Mouse (Mus musculus) stomach, embryonic 15.5 days (tissue): ENCODE measurements around the gene Auh. TPM values are rescaled to one million over a fixed set of nuclear protein-coding genes. Genes with fewer than 3 reads are reported as not detected.

Experiments used
- ATAC-seq: fragments of 200-750 bp; cut with Nextera tagmentation; 2 replicates; pipeline ENCODE4 v1.8.0; 2017; ENCODE audit warnings: low read depth, moderate number of reproducible peaks, moderate TSS enrichment; ENCODE audit not compliant: insufficient read depth, low FRiP score
- H3K27ac ChIP-seq: fragments of 300-500 bp; sonication (generic); 2 replicates; pipeline ENCODE4 v1.5.1; 2015; ENCODE audit warnings: mild to moderate bottlenecking, inconsistent platforms
- H3K27me3 ChIP-seq: fragments of 300-500 bp; sonication (generic); replicated peaks from 2 replicates; pipeline ENCODE4 v1.6.1; 2015; ENCODE audit warnings: inconsistent platforms
- H3K36me3 ChIP-seq: fragments of 300-500 bp; sonication (generic); 2 replicates; pipeline ENCODE4 v1.6.1; 2015; ENCODE audit warnings: inconsistent platforms
- H3K4me1 ChIP-seq: fragments of 300-500 bp; sonication (generic); 2 replicates; pipeline ENCODE4 v1.6.1; 2015; ENCODE audit warnings: inconsistent platforms
- H3K4me2 ChIP-seq: fragments of 300-500 bp; sonication (generic); 2 replicates; pipeline ENCODE4 v1.6.1; 2015; ENCODE audit warnings: mild to moderate bottlenecking, inconsistent platforms
- H3K4me3 ChIP-seq: fragments of 300-500 bp; sonication (generic); replicated peaks from 2 replicates; pipeline ENCODE4 v1.5.1; 2015; ENCODE audit warnings: inconsistent platforms
- H3K9ac ChIP-seq: fragments of 300-500 bp; sonication (generic); 2 replicates; pipeline ENCODE4 v1.6.1; 2015; ENCODE audit warnings: inconsistent platforms
- H3K9me3 ChIP-seq: fragments of 300-500 bp; sonication (generic); 2 replicates; pipeline ENCODE4 v1.6.1; 2016; ENCODE audit warnings: inconsistent platforms
- WGBS: fragments of 180-500 bp; shearing (Covaris S2); methylation state at CpG from one replicate; pipeline ENCODE4 v1.1.7; 2015; 5-methylcytosine and 5-hydroxymethylcytosine counted together
- polyA plus RNA-seq: library from polyadenylated mRNA; unstranded; fragments of >200 nt; fragmentation: Nextera tagmentation; extraction: Ambion mirVana; gene quantifications from 2 replicates; pipeline ENCODE4 v1.2.1, GENCODE M21; 2015

The Auh gene
- polyA plus RNA-seq, 1 experiment from 2014 or later: 43.9 TPM

GRCm38 (mm10) chr13:52897806-52898205 is 31.7 kb downstream of the Auh start:
- H3K27ac ChIP-seq: no peak overlapping the region
- no peak overlapping the region for H3K9ac ChIP-seq
- H3K4me1 ChIP-seq: 0 out of 2 replicates have a peak, but pooled peaks cover 3% of the 10 kb centered on the region
- no peak overlapping the region for H3K4me3 ChIP-seq
- no peaks in the 10 kb centered on the region for H3K27me3 ChIP-seq
- H3K4me2 ChIP-seq: no peak overlapping the region
- ATAC-seq: no peak
- H3K36me3 ChIP-seq: no peaks in the 10 kb centered on the region
- H3K9me3 ChIP-seq: no peaks in the 10 kb centered on the region
- 76% methylated on average over 6 of the region's 6 CpGs for WGBS

- Histone ChIP-seq H3K9me3 (no peaks in the 10 kb centered on the region), H3K27ac (no peak overlapping the region), H3K4me2 (no peak overlapping the region), H3K36me3 (no peaks in the 10 kb centered on the region), H3K4me3 (no peak overlapping the region), H3K9ac (no peak overlapping the region), H3K4me1 (no peaks in the 10 kb centered on the region), H3K27me3 (no peaks in the 10 kb centered on the region)
- WGBS: 88% methylated on average over 1 of the region's 1 CpGs
- ATAC-seq: no peak
These were observed 36.7 kb downstream of the Auh start for GRCm38 (mm10) chr13:52892791-52893190.

- ATAC-seq: peak; percentile 74; the same call in 1 of the 2 replicates
- H3K9ac ChIP-seq: no peak overlapping the region
- H3K4me2 ChIP-seq: no peak overlapping the region
- H3K9me3 ChIP-seq: no peaks in the 10 kb centered on the region
- WGBS: 49% methylated on average over 10 of the region's 10 CpGs
- H3K36me3 ChIP-seq: no peaks in the 10 kb centered on the region
- no peaks in the 10 kb centered on the region for H3K27me3 ChIP-seq
- H3K4me3 ChIP-seq: no peak overlapping the region
- H3K4me1 ChIP-seq: no peaks in the 10 kb centered on the region
- peak overlapping the region; percentile 75 for H3K27ac ChIP-seq
These were observed 37.4 kb downstream of the Auh start for GRCm38 (mm10) chr13:52892065-52892503.

GRCm38 (mm10) chr13:52890313-52890712 is 39.2 kb downstream of the Auh start:
- ATAC-seq: no peak
- no peak overlapping the region for H3K4me3 ChIP-seq
- H3K4me2 ChIP-seq: no peak overlapping the region
- H3K36me3 ChIP-seq: no peaks in the 10 kb centered on the region
- 89% methylated on average over 9 of the region's 9 CpGs for WGBS
- no peaks in the 10 kb centered on the region for H3K4me1 ChIP-seq
- H3K27me3 ChIP-seq: no peaks in the 10 kb centered on the region
- no peak overlapping the region for H3K9ac ChIP-seq
- no peak overlapping the region for H3K27ac ChIP-seq
- H3K9me3 ChIP-seq: no peaks in the 10 kb centered on the region

- WGBS: 88% methylated on average over 7 of the region's 7 CpGs
- Histone ChIP-seq H3K36me3 (no peaks in the 10 kb centered on the region), H3K4me1 (peaks cover 6% of the 10 kb centered on the region; the same call in 1 of the 2 replicates), H3K4me3 (no peak overlapping the region), H3K4me2 (no peak overlapping the region), H3K27me3 (no peaks in the 10 kb centered on the region), H3K27ac (no peak overlapping the region), H3K9ac (no peak overlapping the region), H3K9me3 (no peaks in the 10 kb centered on the region)
- no peak for ATAC-seq
These were observed 42.7 kb downstream of the Auh start for GRCm38 (mm10) chr13:52886779-52887178.

GRCm38 (mm10) chr13:52883960-52884326 is 45.5 kb downstream of the Auh start:
- 70% methylated on average over 3 of the region's 4 CpGs for WGBS
- no peak overlapping the region for H3K4me2 ChIP-seq
- no peaks in the 10 kb centered on the region for H3K36me3 ChIP-seq
- no peak overlapping the region for H3K4me3 ChIP-seq
- no peaks in the 10 kb centered on the region for H3K27me3 ChIP-seq
- H3K9me3 ChIP-seq: no peaks in the 10 kb centered on the region
- no peak for ATAC-seq
- peaks cover 10% of the 10 kb centered on the region; the same call in 1 of the 2 replicates for H3K4me1 ChIP-seq
- H3K27ac ChIP-seq: no peak overlapping the region
- H3K9ac ChIP-seq: no peak overlapping the region

DNA sequence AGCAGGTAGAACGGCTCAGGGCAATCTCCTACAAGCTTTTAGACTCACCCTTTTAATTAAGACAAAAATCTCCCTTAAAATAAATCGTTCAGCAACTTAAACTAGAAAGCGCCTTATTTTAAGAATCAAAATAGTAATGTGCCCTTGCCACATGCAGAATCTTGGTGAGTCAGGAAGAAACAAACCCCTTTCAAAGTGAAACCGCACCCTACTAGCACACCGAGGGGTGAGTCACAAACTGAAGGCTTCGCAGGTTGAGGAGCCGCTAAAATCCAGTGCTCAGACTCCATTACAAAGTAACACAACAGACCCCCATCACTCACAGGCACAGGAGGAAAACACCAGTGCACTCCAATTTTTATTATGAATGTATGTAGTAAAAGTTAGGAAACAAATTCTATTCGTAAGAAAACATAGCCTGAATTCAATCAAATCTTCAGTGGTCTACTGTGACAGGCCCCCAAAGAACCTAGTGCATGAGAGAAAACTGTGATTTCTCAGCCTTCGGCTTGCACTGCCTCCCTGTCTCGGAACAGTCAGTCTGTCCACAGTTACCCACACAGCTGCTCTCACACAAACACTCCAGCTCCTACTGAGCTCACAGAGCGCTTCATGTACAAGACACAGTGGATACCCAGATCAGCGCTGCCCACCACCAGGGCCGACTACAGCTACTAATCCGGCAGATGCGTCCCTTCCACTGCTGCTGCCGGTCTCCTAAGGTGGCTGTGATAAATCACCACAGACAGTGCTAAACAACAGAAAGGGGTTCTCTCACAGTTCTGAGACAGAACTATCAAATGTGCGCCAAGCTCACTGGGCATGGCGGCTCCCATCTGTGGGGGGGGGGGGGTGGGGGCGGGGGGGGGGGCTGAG is 46.2 kb downstream of the Auh start:
- H3K27me3 ChIP-seq: no peaks in the 10 kb centered on the region
- H3K27ac ChIP-seq: peak overlapping the region; percentile 57
- H3K4me1 ChIP-seq: peaks cover 10% of the 10 kb centered on the region; the same call in 1 of the 2 replicates

GRCm38 (mm10) chr13:52880386-52880785 is 49.1 kb downstream of the Auh start:
- Histone ChIP-seq H3K36me3 (no peaks in the 10 kb centered on the region), H3K27ac (peak overlapping the region; percentile 64; the same call in 1 of the 2 replicates), H3K4me1 (peaks cover 10% of the 10 kb centered on the region; the same call in 1 of the 2 replicates), H3K4me3 (no peak overlapping the region), H3K4me2 (no peak overlapping the region), H3K27me3 (no peaks in the 10 kb centered on the region), H3K9me3 (no peaks in the 10 kb centered on the region), H3K9ac (no peak overlapping the region)
- no peak for ATAC-seq
- WGBS: 61% methylated on average over 5 of the region's 5 CpGs

More for the DNA sequence above, 46.2 kb downstream of the Auh start:
- no peak overlapping the region for H3K4me2 ChIP-seq
- H3K9me3 ChIP-seq: no peaks in the 10 kb centered on the region
- H3K36me3 ChIP-seq: no peaks in the 10 kb centered on the region
- no peak overlapping the region for H3K9ac ChIP-seq
- ATAC-seq: peak; percentile 32; the same call in 1 of the 2 replicates
- H3K4me3 ChIP-seq: no peak overlapping the region
- WGBS: 58% methylated on average over 17 of the region's 19 CpGs

DNA sequence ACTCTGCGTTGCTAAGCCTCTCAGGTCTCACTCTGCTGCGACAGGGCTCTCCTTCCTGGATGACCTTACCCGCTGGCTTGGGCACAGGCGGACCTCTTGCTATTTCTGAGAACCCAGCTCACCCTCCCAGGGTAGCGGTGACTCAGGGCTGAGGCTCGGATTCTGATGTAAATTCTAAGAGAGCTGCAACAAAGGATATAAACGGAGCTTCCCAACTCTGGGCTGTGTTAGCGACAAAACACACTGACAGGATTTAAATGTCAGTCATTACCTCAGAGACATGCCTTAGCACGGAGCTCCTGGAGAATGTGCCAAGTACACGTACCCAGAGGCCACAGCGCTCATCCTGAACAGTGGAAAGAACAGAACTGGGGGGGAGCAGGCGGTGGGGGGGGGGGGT is 49.6 kb downstream of the Auh start:
- 67% methylated on average over 12 of the region's 12 CpGs for WGBS
- Histone ChIP-seq H3K4me1 (peaks cover 10% of the 10 kb centered on the region; the same call in 1 of the 2 replicates), H3K27me3 (no peaks in the 10 kb centered on the region), H3K4me2 (no peak overlapping the region), H3K27ac (peak overlapping the region; percentile 64), H3K9ac (no peak overlapping the region), H3K4me3 (no peak overlapping the region), H3K36me3 (no peaks in the 10 kb centered on the region), H3K9me3 (no peaks in the 10 kb centered on the region)
- ATAC-seq: 0 out of 2 replicates have a peak, but pooled peaks have one; percentile 25

DNA sequence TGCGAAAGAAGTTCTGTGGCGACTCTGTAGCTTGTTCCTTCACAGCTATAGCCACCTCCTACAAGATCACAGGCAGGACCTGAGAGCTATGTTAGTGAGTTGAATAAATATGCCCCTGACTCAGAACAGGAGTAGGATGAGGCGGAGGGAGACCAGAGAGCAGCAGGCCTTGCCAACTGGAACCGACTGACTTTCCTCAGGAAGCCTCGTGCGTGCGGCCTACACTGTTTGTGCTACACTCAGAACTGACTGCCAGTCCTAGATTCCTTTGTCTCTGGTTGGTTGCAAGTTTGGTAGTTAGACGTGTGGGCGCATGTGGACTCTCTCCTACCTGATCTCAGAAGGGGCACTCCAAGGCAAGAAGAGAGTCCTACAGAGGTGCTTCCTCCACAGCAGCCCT is 50.2 kb downstream of the Auh start:
- Histone ChIP-seq H3K27ac (peak overlapping the region; percentile 64), H3K9me3 (no peaks in the 10 kb centered on the region), H3K27me3 (no peaks in the 10 kb centered on the region), H3K36me3 (no peaks in the 10 kb centered on the region), H3K9ac (no peak overlapping the region), H3K4me1 (peaks cover 10% of the 10 kb centered on the region; the same call in 1 of the 2 replicates), H3K4me3 (no peak overlapping the region), H3K4me2 (no peak overlapping the region)
- ATAC-seq: no peak
- 77% methylated on average over 9 of the region's 9 CpGs for WGBS

GRCm38 (mm10) chr13:52878823-52879222 is 50.7 kb downstream of the Auh start:
- no peaks in the 10 kb centered on the region for H3K9me3 ChIP-seq
- no peaks in the 10 kb centered on the region for H3K36me3 ChIP-seq
- no peaks in the 10 kb centered on the region for H3K27me3 ChIP-seq
- H3K4me2 ChIP-seq: no peak overlapping the region
- ATAC-seq: no peak
- no peak overlapping the region for H3K4me3 ChIP-seq
- WGBS: 80% methylated on average over 7 of the region's 7 CpGs
- peaks cover 7% of the 10 kb centered on the region; the same call in 1 of the 2 replicates for H3K4me1 ChIP-seq
- H3K9ac ChIP-seq: no peak overlapping the region
- no peak overlapping the region for H3K27ac ChIP-seq

GRCm38 (mm10) chr13:52875541-52876325 is 53.7 kb downstream of the Auh start:
- 70% methylated on average over 25 of the region's 25 CpGs for WGBS

More at GRCm38 (mm10) chr13:52875541-52876325, 53.7 kb downstream of the Auh start:
- H3K27me3 ChIP-seq: no peaks in the 10 kb centered on the region
- H3K9ac ChIP-seq: no peak overlapping the region
- no peak overlapping the region for H3K27ac ChIP-seq
- no peaks in the 10 kb centered on the region for H3K36me3 ChIP-seq
- peaks cover 5% of the 10 kb centered on the region; the same call in 1 of the 2 replicates for H3K4me1 ChIP-seq
- no peak overlapping the region for H3K4me3 ChIP-seq
- H3K4me2 ChIP-seq: no peak overlapping the region
- no peaks in the 10 kb centered on the region for H3K9me3 ChIP-seq
- ATAC-seq: no peak
